Mouse (Mus musculus) T-cell, adult 2 months (primary cell): Measurements from ENCODE around the gene Bnc2.

Source experiments
- DNase-seq: peaks from one replicate; pipeline ENCODE4 v3.0.0; 2022; ENCODE audit warnings: low spot score

Gene Bnc2

DNA sequence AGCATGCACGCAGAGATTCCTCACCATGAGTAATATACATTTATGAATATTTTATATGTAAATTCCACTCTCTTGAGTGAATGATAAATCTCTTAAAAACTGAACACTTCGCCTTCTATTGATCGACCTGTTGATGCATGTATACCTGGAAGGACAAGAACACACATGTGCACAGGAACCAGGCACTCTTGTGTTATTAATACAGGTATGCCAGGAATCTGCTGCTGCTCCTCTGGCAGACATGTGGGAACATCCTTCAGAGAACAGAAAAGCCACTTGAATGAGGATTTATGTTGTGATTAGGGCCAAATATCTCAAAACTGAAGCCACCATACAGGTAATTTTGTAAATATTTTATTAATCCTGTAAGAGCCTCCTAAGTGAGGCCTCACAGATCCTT, 357.7 kb downstream of the Bnc2 start:
- no peak for DNase-seq

DNA sequence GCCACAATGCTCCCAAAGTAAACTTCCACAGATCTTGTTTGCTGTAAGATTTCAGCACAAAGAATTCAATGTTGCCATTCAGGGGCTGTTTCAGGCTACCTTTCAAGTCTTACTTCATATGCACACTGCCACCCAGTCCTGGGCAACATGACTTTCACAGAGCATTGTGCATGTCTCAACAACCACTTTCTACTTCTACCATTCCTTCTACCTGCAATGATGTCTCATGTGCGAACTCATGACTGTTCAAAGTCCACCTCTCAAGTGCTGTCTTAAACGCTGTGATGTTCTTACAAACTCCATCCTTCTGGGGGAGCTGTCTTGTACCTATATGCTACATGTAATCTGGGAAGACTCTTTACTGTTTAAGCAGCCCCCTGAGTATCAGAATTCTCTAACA, 363.7 kb downstream of the Bnc2 start:
- no peak for DNase-seq

DNA sequence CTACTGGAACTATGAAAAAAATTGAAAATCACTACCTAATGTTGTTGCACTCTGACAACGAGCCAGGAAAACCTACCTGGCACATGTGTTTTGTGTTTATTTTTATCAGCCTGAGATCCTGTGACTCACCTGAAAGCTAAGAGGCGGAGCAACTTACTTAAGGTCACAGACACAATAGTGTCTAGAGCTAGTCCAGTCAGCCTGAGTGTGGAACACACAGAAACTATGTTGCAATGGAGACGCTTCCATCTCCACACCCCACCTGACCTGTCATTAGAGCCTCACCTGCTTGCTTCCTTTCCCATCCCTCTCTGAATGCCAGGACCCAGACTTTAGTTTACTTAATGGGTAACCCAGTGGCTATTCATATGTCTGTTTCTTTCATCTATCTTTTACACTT, 364.2 kb downstream of the Bnc2 start:
- no peak for DNase-seq

DNA sequence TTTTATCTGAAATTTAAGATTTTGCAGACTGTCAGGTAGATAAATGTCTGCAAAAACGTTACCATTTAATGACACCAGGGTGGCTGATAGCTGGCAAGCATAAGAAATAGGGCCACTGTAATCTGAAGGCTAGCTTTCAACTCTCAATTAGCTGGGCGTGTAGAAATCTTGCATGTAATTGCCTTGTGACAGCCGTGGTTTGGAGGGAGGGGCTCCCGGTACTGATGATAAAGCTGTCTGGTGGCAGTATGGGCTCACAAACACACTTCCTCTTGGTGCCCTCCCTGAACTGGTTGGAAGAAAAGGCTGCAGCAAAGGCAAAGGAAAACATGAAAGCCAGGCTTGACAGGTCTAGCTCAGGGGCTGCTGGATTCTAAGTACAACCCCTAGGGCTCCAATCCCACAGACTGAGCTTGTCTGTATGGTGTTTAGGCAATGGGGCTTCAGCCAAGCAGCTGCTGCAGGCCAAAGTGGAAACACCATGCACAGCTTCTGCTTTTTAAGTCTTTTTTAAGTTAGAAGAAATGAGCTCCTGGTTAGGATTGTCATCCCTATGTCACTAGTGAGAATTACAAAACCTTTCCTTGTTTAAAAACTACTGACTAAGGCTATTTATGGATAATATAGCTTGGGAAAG, 366.7 kb downstream of the Bnc2 start:
- no peak for DNase-seq

DNA sequence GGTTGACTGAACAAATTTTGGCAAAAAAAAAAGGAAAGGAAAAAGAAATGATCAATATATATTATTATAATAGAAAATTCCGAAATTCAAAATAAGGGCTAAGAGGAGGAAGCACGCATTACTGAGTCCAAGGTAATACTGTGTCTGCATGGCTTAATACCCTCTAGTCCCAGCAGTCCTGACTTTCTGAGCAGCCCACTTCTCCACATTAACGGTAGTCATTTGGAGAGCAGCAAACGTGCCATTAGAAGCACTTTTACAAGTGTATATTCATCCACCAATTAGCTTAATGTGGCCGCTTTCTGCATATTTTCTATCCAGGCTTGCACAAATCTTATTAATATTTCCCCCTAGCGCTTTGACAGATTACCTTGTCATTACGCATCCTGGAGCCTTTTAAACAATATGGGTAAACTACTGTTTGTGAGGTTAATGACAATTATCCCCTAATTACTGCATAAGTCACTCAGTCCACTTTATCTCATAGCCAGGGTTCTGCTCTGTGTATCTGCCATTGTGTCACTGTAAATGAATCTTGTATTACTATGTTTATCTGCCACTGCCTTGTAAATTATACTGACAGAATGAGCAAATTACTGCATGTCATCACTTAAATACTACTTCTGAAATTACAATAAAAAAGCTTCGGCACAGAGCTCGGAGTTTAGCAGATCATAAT, 368.0 kb downstream of the Bnc2 start:
- no peak for DNase-seq

DNA sequence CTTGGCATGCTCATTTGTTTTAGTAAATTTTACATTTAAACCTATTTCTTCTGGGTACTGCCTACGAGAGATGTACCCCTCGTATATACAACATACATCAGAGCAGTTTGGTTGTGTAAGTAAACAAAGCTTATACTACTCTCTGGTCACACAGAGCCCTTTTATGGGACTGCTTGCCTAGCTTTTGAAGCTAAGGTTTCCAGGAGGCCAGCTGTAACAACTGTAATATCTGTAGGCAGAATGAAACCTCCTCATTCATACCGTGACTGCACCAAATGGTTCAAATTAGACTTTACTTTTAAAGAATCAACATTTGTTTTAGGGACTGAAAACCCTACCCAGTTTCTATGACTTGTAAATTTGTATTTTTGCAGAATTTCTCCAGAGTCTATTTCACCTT, 372.1 kb downstream of the Bnc2 start:
- no peak for DNase-seq

DNA sequence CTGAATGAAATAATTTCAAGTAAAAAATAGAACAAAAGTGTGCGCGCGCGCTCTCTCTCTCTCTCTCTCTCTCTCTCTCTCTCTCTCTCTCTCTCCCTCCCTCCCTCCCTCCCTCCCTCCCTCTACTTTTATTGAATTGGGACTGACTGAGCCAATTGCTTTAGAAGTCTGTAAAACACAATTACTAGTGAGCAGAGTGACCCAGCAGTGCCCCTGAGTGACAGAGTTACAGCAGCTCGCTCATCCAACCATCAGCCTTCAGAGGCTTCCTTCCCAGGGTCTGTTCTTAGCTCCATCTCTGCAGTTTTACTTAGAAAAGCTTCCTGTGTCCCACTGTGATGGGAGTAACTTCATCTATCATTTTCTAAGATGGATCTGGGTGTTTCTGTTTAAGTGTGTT, 389.9 kb downstream of the Bnc2 start:
- DNase-seq: no peak

DNA sequence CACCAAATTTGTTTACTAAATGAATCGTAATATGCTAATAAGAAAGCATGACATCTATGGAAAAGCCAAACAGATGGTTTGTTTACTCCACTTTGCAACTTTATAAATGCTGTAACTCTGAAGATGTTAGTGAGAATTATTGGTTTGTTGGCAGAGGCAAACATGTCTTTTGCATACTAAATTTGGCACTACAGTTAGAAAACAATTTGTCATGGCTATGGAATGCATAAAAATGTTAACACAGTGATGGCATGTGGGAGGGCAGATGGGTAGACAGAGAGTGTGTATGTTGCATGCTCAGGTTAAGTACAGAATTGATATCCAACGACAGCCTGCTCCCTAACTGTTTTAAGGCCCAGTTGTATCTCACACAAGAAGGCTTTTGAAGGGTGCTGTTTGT, 392.4 kb downstream of the Bnc2 start:
- DNase-seq: no peak

DNA sequence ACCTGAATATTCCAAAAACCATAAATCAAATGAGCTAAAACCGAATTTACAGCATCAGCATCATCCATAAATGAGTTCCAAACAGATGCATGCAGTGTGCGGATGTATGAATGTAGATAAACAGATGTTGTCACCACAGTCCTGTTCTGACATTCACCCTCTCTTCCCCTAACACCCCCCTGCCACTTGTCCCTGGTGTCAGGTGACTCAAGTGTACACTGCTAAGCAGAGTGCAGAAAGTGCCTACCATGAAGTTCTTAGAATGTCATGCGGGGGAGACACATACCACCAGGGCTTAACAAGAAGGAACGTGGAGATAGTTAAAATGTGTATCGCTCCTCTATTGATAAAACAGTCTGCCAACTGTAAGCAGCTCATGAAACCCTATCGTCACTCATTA, 396.9 kb downstream of the Bnc2 start:
- no peak for DNase-seq

DNA sequence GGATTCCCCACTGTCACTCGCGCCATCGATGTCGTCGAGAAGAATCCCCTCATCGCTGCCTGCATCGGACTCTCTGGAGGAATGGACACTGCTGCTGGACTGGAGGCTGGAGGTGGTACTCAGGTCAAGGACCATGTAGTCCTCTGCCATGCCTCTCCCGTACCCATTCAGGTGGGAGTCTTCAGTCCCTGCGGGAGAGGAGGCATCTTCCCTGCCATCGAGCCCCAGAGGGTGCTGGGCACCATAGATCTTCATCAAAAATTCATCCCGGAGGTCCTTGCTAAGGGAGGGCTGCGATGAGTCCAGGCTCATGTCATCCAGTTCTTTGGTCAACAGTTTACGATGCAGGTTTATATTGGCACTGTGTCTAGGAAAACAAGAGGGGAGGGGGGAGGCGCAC, 399.0 kb downstream of the Bnc2 start:
- DNase-seq: no peak

DNA sequence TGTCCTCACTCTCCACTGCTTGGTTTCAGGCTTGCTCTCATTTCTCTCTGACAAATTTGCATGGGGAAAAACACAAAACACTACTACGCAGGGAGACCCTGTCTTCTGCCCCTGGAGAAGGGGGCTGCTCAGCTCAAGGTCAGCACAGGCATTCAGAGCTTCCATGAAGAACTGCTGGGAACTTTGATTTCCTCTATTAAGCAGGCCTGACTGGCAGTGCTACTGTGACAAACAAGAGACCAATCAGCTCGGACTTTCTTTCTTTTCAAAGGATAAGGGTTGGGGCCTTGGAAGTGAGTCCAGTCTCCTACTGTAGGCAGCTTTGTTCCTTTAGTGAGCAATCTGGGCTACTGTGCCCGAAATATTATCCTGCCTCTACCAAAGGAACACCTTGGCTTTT, 400.9 kb downstream of the Bnc2 start:
- DNase-seq: no peak

DNA sequence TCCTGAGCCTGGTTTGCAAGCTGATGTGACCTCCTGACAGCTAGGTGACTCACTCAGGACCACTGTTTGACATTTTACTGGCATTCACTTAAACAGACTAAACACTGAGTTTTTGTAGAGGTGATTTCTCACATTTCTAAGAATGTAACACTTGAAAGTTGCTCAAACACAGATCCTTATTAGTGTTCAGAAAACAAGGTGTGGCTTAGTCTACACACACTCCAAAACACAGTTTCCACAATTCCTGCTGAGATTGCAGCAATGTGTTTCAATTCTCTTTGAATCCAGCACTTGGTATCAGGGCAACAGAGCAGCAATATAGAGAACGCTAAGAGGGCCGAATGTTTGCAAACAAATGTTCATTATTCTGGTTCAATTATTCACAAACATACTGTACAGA, 402.2 kb downstream of the Bnc2 start:
- DNase-seq: no peak

DNA sequence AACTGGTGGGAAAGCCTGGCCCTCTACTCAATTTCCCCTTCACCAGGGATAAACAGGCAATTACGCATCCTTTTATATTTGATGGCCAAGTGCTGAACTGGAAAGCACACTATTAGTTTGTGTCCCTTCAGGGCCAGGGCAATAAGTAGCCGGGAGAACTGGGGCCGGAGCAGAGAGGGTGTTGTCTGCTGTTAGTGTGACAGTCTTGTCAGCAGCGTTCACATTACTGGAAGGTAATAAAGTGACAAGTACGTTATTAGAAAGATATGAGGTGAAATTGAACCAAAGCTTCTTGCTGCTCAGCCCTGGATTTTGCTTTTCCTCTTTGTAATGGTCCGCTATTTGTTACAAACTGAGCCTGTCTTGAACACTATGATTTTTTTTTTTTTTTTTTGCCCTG, 405.2 kb downstream of the Bnc2 start:
- DNase-seq: no peak

DNA sequence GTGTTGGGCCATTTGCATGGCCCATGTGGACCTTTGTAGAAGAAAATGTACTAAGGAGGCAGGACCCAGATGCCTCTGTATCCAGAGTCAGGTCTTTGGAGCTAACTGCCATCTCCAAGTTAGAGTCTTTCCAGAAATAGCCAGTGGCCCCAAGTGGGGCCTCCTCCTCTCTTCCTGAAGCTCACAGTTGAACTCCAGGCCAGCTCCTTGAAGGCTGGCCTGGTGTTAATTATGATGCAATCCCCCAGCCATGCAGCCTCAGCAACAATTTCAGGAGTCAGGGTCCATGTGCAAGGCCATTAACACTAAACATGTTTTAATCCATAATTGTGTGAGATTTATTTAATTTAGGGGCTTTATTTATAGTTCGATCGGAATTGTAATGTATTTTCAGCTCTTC, 427.7 kb downstream of the Bnc2 start:
- DNase-seq: no peak

DNA sequence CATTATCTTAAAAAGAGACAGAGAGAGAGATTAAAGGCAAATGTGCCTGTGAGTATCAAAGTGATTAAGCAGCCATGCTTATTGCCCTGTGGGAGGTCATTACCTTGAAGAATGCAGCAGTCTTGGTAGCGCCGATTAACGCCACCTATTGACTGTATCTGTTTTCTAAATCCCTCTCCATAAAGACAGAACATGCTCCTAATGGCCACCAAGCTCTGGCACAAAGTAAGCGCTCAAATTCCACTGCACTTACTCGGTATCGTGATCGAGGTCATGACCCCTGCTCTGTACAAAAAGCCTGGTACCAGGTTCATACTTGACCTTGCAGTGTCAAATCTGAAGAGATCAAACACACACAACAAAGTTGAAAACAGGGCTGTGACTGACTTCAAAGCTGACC, 442.7 kb downstream of the Bnc2 start:
- DNase-seq: no peak

DNA sequence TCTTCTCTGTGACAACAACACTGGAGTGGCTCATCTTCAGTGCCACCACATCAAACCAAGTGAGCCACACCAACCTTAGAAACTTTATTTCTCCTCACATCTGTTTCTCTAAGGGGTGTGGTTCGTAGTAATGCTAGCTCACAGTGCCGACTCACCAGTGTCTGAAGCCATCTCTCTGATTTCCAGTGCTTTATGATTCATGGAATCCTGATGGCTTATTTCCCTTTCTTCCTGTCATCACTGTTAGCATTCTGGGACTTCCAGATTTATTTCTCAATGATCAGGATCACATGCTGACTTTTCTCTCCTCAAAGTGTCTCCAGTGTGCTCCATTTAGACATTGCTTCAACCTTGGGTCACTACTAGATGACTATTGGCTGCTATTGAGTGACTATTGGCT, 443.8 kb downstream of the Bnc2 start:
- no peak for DNase-seq

DNA sequence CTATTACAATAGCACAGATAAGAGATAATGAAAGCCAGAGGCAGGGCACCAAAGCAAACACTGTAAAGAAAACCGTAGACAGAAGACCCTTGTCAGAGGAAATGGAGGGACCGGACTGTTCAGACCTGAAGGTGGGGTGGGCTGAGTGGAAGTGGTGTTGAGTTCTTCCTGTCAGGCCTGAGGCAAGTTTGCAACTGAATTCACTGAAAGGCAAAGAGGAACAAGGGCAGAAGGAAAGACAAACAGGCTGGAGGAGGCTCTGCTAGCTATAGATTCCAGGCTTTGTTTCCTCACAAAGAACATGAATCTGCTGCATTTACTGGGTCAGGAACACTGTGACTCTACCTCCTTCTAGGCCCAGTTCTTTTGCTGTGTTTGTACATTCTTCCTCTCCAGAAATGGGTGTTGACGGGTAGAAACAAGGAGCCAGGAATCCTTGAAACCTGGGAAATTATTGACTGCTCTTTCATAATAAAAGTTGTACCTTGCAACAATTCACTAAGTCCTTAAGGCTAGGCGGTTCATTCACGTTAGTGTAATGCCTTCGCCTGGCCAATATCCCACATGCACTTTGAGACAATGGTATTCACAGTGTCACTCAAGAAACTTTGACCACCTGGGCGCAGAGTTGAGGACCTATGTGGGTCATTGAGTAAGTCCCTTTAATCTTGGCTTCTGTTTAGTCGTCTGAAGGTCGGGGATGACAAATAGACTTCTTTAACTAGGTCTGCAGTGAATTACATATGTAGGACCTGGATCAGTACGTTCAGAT, 445.7 kb downstream of the Bnc2 start:
- no peak for DNase-seq

DNA sequence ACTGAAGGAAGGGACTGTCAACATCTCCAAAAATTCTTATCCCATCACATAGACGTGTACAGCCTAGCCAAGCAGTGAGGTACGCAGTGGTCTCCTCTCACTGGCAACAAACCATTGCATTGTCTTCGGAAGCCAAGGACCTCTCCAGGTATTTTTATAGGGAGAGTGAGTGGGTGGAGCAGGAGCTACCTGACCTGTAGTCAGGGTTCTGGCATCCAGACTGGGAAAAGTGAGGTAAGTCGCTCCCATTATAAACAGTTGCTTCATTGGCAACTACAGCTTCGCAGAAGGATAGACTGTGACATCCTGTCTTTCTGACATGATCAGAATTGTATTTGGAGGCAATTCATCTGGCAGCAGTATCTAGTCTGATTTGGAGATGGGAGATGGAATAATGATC, 446.5 kb downstream of the Bnc2 start:
- no peak for DNase-seq
